Mouse (Mus musculus): ENCODE results near the gene Dach2.

- TF ChIP-seq CTCF (IDR thresholded peaks at IDR 0.05; ENCODE audit: borderline replicate concordance, extremely low read depth, insufficient read depth, insufficient read length) (no peak), POLR2A (IDR thresholded peaks at IDR 0.05; ENCODE audit: borderline replicate concordance, extremely low read depth, insufficient read depth, insufficient read length, poor library complexity, severe bottlenecking) (no peak)
These were observed at the start of gene Dach2 for GRCm38 (mm10) chrX:113297404-113297803.

Data from brain, embryonic 14.5 days (tissue).